Mouse (Mus musculus) layer of hippocampus, adult 2 months (tissue): Measurements from ENCODE around the gene Gm10073. TPM values are rescaled to one million over a fixed set of nuclear protein-coding genes. Genes with fewer than 3 reads are reported as not detected.
A peak's percentile ranks its signal among the peaks of the same experiment; 100 is the strongest.

Experiments
- DNase-seq, 2 experiments: peaks; one replicate each; pipeline ENCODE4 v3.0.0; 2022; ENCODE audit warnings: low spot score in 2 of 2
- H3K27ac ChIP-seq: fragments of 200-600 bp; 2 replicates; pipeline ENCODE4 v1.8.1; 2022
- H3K4me3 ChIP-seq: fragments of 200-600 bp; 2 replicates; pipeline ENCODE4 v1.8.1; 2022; ENCODE audit warnings: mild to moderate bottlenecking
- CTCF ChIP-seq: fragments of 200-600 bp; conservative IDR thresholded peaks from 2 replicates; pipeline ENCODE4 v1.8.1; 2022; ENCODE audit warnings: antibody characterized with exemption, mild to moderate bottlenecking, moderate library complexity
- total RNA-seq, 2 experiments: library from RNA; stranded (reverse); gene quantifications; 2 replicates each; pipeline ENCODE4 v1.2.3; 2021

The Gm10073 gene
- total RNA-seq, 2 experiments from 2014 or later: 90.4 to 97.5 TPM

DNA sequence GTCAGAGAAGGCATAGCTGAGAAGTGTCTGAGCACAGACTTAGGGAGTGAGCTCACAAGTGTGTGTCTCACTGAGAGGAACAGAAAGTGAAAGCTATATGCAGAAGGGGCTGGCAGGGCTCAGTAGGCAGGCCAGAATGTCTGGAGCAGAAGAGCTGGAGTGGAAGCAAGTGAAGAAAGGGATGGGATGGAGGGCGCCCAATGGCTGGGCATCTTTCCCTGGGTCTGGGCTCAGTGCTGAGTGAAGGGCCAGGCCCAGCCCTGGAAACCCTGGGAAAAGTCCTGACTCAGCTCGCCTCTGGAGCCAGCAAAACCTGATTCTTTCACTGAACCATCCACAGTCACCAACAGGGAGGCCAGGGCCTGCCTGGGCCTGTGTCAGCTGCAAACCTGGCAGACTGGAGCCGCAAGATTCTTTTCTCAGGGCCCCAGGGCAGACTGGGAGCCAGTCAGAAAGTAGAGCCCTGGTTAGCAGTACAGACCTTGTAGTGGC is 9.5 kb downstream of the Gm10073 start:
- Histone ChIP-seq H3K27ac (no peak overlapping the region), H3K4me3 (no peak overlapping the region)
- TF ChIP-seq CTCF: no peak
- no peak for DNase-seq

DNA sequence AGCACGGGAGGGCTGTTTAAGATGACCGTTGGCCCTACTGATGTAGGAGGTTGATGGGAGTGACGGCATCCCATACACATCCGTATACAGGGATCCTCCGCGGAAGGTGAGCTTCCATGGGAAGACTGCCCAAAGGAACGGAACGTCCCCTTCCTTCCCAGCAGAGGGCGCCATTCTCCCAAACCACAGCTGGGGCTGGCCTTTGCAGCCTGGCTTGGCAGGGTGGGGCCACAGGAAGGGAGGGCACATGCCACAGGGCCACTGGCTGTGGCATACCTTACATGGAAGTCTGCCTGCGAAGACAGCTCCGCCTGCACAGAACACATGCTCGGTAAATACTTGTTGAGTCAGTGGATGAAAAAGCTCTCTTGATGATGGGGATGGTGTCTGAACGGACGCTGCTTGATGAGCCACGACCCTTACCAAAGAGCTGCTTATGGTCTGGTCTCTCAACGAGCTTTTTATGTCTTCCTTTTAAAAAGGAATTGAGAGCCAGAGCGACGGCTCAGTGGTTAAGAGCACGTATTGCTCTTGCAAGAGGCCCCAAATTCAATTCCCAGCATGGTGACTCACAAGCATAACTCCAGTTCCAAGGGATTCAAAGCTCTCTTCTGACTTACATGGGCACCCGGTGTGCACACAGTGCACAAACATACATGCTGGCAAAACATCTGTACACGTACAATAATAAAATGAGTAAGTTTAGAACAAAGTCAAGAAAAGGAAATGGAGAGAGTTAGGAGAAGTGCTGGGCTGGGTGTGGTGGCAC is 12.0 kb downstream of the Gm10073 start:
- no peak overlapping the region for H3K4me3 ChIP-seq
- peak; percentile 84 for TF ChIP-seq CTCF
- peak in 1 of 2 experiments; percentile 40 for DNase-seq
- no peak overlapping the region for H3K27ac ChIP-seq

DNA sequence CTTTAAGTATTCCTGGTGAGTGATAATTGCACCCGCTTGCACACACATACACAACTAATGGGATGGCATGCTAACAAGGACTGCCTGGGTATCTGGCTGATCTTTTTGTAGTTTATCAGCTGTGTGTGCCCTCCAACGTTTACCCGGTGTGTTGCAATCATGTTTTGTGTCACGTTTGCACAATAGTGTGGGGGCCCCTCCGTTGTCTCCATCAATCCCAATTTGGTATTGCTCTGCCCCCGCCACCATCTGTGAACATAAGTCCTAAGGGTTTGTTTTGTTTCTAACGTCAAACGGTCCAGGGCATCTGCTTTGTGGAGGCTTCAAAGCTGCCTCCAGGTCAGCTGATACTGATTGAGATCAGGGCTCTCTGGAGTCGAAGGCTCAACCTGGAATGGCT is 13.4 kb downstream of the Gm10073 start:
- no peak overlapping the region for H3K4me3 ChIP-seq
- peak overlapping the region; percentile 64 for H3K27ac ChIP-seq
- peak; percentile 52 to 53 for DNase-seq
- no peak for TF ChIP-seq CTCF

DNA sequence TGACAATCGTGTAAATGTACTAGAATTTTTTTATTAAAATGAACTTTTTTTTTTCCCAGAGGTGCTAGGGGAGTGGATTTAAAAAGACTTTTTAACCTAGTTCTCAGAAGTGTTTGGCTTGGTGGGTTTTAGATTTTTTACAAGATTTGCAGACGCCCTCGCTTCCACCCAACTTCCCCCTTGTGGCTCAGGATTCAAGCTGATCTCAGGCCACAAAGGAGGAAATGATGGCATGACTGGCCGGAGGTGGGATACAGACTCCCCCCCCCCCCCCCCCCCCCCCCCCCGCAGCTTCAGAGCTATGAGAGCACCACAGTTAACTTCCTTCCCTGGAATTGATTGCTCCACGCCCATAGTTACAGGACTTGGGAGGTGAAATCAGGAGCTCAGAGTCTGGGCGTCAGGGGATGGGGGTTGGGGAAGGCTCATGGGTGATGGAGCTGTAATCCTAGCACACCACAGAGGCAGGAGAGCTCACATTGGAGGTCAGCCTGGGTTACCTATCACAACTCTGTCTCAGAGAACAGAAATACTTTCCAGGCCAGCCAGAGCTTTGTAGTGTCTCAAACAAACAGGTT is 17.1 kb downstream of the Gm10073 start:
- no peak for TF ChIP-seq CTCF
- Histone ChIP-seq H3K27ac (no peak overlapping the region), H3K4me3 (no peak overlapping the region)
- no peak for DNase-seq

DNA sequence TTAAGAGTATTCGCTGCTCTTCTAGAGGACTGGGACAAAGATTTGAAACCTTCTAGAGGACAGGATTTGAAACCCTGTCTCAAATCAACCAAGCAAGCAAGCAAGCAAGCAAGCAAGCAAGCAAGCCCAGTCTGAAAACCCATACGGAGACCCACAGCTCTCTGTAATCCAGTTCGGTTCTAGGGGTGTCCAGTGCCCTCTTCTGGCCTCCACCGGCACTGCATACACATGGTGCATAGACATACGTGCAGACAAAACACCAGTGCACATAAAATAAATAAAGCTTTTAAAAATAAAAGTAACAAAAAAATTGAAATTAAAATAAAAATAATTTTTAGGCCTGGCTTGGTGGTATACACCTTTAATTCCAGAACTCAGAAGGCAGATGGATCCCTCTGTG is 19.2 kb downstream of the Gm10073 start:
- no peak for DNase-seq
- TF ChIP-seq CTCF: peak; percentile 34
- H3K27ac ChIP-seq: no peak overlapping the region
- H3K4me3 ChIP-seq: no peak overlapping the region

DNA sequence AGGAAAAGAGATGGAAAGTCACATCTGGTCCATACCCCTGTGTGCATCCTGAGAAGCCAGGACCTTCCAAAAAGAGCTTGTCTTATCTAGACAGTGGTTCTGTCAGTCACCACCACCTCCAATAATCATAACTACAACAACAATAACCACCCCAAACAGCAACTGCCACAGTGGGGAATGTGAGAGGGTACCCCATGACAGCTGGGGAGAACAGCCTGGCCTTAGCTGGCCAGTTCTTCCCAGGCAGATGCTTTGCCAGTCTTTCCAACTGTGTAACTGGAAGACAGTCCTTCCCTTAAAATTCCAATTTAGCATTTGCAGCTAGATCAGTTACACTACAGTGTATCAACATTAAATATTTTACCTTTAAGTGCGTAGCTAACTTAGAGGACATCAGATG is 22.4 kb downstream of the Gm10073 start:
- no peak for TF ChIP-seq CTCF
- no peak for DNase-seq
- Histone ChIP-seq H3K4me3 (no peak overlapping the region), H3K27ac (no peak overlapping the region)

DNA sequence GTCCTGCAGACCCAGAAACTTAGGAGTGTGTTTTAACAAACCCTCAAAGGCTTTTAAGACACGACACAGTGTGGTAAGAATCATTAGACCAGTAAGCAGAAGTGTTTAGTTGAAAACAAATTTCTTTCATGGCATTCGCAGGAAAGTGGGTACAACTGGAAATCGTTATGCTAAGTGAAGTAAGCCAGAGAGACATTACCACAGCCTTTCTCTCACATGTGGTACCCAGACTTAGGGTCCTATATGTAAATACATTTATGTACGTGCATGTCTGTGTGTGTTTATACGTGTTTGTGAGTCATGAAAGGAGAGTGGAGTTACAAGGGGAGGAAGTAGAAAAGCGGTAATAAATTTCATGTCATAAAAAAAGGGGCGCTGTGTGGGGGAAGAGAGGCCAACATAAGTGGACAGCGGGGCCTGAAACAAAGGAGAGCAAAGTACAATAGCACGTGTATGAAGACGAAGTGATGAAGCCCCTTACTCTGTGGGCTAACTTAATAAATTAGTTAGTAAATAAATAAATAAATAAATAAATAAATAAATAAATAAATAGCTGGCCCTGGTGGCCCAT is 24.8 kb downstream of the Gm10073 start:
- DNase-seq: no peak
- Histone ChIP-seq H3K27ac (no peak overlapping the region), H3K4me3 (no peak overlapping the region)
- TF ChIP-seq CTCF: no peak

DNA sequence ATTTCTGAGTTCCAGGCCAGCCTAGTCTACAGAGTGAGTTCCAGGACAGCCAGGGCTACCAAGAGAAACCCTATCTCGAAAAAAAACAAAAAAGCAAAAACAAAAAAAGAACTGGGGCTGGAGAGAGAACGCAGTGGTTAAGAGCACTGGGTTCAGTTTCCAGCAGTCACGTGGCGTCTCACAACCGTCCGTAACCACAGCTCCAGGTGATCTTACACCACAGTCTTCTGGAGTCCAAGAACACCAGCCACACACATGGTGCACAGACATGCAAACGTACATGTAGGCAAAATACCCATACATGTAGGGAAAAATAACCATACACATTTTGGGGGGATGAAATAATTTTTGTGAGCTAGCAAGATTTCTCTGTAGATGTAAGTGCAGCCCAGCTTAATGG is 26.5 kb downstream of the Gm10073 start:
- no peak for DNase-seq
- Histone ChIP-seq H3K4me3 (no peak overlapping the region), H3K27ac (no peak overlapping the region)
- no peak for TF ChIP-seq CTCF

DNA sequence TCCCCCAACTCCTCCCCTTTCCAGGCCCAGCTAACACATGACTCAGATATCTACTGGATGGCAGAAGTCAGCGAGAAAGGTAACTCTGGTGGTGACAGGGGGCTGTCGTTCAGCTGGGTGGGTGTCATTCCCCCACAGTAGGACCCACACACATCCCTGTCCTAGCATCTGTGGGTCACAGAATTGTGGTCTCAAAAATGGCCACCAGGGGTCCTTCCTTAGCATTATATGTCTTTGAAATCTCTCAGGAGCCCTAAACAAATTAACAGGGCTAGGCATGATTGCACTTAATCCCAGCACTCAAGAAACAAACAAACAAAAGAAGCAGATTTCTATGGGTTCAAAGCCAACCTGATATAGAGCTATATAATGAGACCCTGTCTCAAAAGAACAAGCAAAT is 28.1 kb downstream of the Gm10073 start:
- Histone ChIP-seq H3K27ac (no peak overlapping the region), H3K4me3 (no peak overlapping the region)
- peak; percentile 57 for TF ChIP-seq CTCF
- DNase-seq: no peak

DNA sequence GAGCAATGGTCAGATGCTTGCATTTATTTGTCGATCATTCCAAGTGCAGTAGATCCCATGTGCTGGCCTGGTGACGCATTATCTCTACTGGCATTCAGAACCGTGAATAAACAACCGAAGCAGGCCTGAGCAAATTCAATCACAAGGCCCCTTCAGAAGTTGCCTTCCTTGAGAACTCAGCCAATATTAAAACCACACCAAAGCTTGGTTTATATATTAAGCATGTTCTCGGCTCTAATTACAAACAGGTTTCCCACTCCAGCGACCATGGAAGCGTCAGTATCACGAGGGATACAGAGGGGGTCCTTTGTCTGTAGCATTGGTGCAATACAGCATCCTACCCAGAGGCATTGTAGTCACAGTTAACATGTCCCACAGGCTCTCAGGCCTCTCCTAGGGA is 30.2 kb downstream of the Gm10073 start:
- no peak overlapping the region for H3K4me3 ChIP-seq
- H3K27ac ChIP-seq: no peak overlapping the region
- no peak for TF ChIP-seq CTCF
- no peak for DNase-seq

DNA sequence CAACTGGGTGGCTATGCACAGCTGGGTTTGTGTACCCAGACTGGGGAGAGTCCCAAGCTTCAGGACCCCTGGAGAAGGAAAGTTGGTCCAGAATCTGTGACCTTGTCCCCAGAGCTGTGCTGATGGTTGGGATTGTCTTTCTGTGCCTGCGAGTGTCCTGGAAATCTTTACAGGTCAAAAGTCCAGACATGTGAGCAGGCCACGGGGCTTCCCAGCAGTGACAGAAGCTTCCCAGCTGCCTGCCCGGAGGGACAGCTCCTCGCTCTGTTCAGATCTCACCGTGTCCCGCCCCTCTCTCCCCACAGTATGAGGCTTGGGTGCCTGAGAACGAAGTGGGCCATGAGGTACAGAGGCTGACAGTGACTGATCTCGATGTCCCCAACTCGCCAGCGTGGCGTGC is 32.3 kb downstream of the Gm10073 start:
- no peak overlapping the region for H3K27ac ChIP-seq
- H3K4me3 ChIP-seq: no peak overlapping the region
- TF ChIP-seq CTCF: no peak
- DNase-seq: no peak

DNA sequence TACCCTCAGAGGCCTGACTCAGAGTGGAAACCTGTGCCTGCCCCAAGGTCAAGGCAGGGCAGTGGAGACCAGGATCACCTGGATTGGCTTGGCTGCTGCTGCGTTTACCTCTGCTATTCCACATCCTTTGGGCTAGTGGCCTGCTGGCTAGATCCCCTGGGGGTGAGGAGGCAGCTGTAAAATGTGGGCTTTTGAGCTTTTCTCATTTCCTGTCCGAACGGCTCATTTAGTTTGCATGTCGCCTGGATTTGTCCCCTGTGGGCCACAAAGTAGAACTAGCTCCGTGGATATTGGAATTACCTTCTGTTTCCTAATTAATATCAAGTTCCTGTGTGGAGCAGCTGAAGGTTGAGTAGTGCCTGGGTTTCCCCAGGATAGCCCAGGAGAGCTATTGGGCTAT is 34.1 kb downstream of the Gm10073 start:
- H3K4me3 ChIP-seq: no peak overlapping the region
- H3K27ac ChIP-seq: no peak overlapping the region
- no peak for TF ChIP-seq CTCF
- no peak for DNase-seq

DNA sequence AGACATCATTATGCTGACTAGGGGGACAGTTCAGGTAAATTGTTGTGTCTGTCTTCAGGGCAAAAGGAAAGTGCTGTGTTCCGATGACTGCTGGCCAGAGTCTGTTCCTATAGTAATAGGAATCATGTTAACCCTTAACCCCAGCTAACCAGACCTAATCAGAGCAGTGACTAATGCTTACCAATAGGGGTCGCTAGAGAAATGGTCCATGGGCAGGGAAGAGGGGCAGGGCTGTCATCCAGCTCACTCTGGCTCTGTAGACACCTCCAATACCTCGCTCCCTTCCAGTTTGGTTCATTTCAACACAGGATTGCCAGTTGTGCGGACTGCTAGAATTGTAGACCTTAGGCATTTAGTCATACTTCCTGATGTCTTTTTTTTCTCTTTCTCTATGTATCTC is 37.8 kb downstream of the Gm10073 start:
- no peak for DNase-seq
- Histone ChIP-seq H3K27ac (no peak overlapping the region), H3K4me3 (no peak overlapping the region)
- TF ChIP-seq CTCF: peak; percentile 60

DNA sequence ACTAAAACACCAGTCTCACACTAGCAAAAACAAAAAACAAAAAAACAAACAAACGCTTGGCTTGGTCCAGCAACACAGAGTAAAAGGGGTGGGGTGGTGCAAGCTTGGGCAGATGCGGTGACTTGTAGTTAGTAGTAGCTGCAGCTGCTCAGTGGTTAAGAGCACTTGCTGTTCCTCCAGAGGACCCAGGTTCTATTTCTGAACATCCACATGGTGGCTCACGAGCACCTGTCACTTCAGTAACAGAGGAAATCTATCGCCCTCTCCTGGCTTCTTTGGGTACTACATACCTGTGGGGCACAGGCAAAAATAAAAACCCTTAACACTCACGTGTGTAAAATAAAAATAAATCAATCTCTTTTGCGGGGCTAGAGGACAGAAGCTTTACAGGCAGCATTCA is 38.8 kb downstream of the Gm10073 start:
- Histone ChIP-seq H3K27ac (no peak overlapping the region), H3K4me3 (no peak overlapping the region)
- peak; percentile 15 to 55 for DNase-seq
- TF ChIP-seq CTCF: peak; percentile 85
